Mouse (Mus musculus) intestine, embryonic 16.5 days (tissue): ENCODE measurements around the gene Ero1lb. TPM values are rescaled to one million over a fixed set of nuclear protein-coding genes. Genes with fewer than 3 reads are reported as not detected.
A peak's percentile ranks its signal among the peaks of the same experiment; 100 is the strongest.

Source experiments
- ATAC-seq: fragments of 200-750 bp; cut with Nextera tagmentation; 2 replicates; pipeline ENCODE4 v1.8.0; 2017; ENCODE audit warnings: moderate TSS enrichment, moderate library complexity
- H3K27ac ChIP-seq: fragments of 300-500 bp; sonication (generic); 2 replicates; pipeline ENCODE4 v1.5.1; 2014; ENCODE audit warnings: mild to moderate bottlenecking, low read length
- H3K27me3 ChIP-seq: fragments of 300-500 bp; sonication (generic); replicated peaks from 2 replicates; pipeline ENCODE4 v1.6.1; 2014; ENCODE audit warnings: low read length, control low read depth, mixed read lengths; ENCODE audit not compliant: control insufficient read depth, insufficient read depth
- H3K36me3 ChIP-seq: fragments of 300-500 bp; sonication (generic); 2 replicates; pipeline ENCODE4 v1.6.1; 2014; ENCODE audit warnings: low read length, control low read depth; ENCODE audit not compliant: control insufficient read depth, insufficient read depth
- H3K4me1 ChIP-seq: fragments of 300-500 bp; sonication (generic); 2 replicates; pipeline ENCODE4 v1.6.1; 2014; ENCODE audit warnings: low read length, control low read depth, mixed read lengths; ENCODE audit not compliant: control insufficient read depth, insufficient read depth
- H3K4me2 ChIP-seq: fragments of 300-500 bp; sonication (generic); 2 replicates; pipeline ENCODE4 v1.6.1; 2014; ENCODE audit warnings: low read depth, low read length, control low read depth
- H3K4me3 ChIP-seq: fragments of 300-500 bp; sonication (generic); 2 replicates; pipeline ENCODE4 v1.5.1; 2014; ENCODE audit warnings: mild to moderate bottlenecking, low read length
- H3K9ac ChIP-seq: fragments of 300-500 bp; sonication (generic); 2 replicates; pipeline ENCODE4 v1.6.1; 2014; ENCODE audit warnings: low read depth, low read length
- H3K9me3 ChIP-seq: fragments of 300-500 bp; sonication (generic); 2 replicates; pipeline ENCODE4 v1.6.1; 2016; ENCODE audit warnings: low read length, control low read depth; ENCODE audit not compliant: control insufficient read depth
- WGBS: fragments of 180-500 bp; shearing (Covaris S2); extraction: QIAGEN DNeasy Blood & Tissue Kit; methylation state at CpG from one replicate; pipeline ENCODE4 v1.1.7; 2014; 5-methylcytosine and 5-hydroxymethylcytosine counted together
- polyA plus RNA-seq: library from polyadenylated mRNA; unstranded; fragments of >200 nt; fragmentation: Nextera tagmentation; extraction: Ambion mirVana; gene quantifications from 2 replicates; pipeline ENCODE4 v1.2.1, GENCODE M21; 2015

Gene Ero1lb
- polyA plus RNA-seq, 1 experiment from 2014 or later, result 8.0 TPM

DNA sequence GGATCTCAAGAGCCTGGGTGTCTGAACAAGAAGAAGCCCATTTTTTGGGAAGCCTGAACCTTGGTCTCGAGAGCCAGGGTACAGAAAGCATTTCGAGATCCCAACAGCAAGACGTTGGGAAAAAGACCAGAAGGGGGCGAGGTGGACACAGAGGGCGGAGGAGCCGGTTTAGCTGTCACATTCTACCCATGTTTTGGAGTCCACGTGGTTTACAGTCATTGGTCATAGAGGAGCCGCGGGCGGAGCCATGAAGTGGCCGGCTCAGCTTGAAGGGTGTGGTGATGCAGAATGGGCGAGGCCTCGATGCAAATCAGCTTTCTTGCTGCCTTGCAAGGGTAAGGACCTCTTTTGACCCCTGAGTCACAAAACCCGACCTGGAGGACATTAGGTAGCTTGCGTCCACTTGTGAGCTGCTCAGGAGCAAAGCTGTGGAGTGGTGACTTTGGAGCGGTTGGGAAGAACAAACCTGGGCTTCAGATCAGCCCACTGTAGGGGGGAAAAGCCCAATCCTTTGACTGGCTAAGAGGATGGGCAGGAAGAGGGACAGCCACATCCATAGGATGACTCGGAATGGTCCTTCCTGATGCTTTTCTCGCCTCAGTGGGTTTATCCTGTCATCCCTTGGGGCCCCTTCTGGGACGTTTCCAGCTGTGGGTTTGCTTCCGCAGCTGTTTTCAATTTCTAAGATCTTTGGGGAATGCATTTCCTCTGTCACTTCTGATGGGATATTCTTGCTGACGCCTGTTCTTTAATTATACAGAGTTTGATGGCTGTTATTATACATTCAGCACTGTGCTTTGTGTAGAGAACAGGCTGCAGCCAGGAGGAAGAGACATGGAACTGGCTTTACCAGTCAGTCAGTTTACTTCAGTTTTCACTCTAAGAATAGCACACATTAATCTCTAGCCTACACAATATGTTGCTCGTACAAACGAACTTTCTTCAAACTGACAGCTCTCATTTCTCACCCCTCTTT lies 23.4 kb upstream of the Ero1lb start:
- Histone ChIP-seq H3K27me3 (0 out of 2 replicates have a peak, but pooled peaks cover 4% of the 10 kb centered on the region), H3K9me3 (no peaks in the 10 kb centered on the region), H3K4me1 (peaks cover 11% of the 10 kb centered on the region), H3K36me3 (no peaks in the 10 kb centered on the region), H3K4me2 (peak overlapping the region; percentile 55), H3K27ac (peak overlapping the region; percentile 3; the same call in 1 of the 2 replicates), H3K4me3 (peak overlapping the region; percentile 19; the same call in 1 of the 2 replicates), H3K9ac (no peak overlapping the region)
- ATAC-seq, result peak; percentile 78
- WGBS, result 6% methylated on average over 23 of the region's 23 CpGs

DNA sequence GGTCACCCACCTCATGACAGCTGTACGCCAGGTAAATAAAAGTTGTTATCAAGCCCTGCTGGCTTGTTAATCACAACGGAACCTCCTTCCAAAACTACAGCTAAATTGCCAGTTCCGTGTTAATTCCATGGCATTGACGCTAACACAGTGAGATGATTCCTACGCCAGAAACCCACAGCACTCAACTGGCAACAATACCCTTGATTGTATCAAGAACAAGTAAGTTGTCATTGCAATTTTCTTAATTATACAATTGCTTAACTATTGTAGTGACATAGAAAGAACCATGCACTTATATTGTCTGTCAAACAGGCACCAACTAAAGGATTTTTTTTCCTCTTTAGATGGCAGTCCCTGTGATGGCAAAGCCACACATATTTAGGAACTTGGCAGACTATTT lies 22.4 kb upstream of the Ero1lb start:
- Histone ChIP-seq H3K36me3 (no peaks in the 10 kb centered on the region), H3K27me3 (0 out of 2 replicates have a peak, but pooled peaks cover 4% of the 10 kb centered on the region), H3K27ac (no peak overlapping the region), H3K9me3 (no peaks in the 10 kb centered on the region), H3K4me1 (peaks cover 11% of the 10 kb centered on the region), H3K4me2 (no peak overlapping the region), H3K9ac (no peak overlapping the region), H3K4me3 (no peak overlapping the region)
- 50% methylated on average over 5 of the region's 5 CpGs for WGBS
- ATAC-seq, result no peak

DNA sequence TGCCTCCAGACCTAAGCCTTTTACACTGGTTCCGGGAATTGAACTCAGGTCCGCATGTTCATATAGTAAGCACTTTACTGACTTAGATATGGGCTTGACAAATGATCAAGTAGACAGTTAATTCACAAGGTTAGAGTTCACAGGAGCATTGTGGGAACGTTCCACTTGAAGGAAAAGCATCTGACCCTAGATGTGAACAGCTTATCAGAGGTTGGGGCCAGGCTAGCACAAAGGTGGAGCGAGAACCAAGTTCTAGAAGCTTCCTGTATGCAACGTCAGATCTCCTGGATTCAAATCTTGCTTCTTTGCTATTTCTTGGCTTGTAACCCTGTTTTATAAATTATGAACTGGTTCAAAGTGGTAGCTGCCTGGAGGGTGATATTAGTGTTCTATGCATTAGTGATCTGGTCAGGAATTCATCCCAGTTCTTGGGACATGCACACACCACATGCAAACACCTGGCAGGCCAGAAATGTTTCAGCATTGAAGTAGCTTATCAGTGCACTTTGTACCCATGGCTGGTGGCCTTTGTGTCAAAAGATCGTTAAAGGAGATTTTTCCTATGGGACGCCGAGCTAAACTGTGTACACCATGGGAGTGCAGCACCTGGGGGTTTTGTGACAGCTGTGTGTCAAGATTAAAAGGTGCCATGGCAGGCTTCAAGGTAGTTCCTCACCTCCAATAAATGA lies 21.6 kb upstream of the Ero1lb start:
- H3K36me3 ChIP-seq, result no peaks in the 10 kb centered on the region
- ATAC-seq, result peak; percentile 90
- WGBS, result 65% methylated on average over 8 of the region's 8 CpGs
- no peak overlapping the region for H3K4me2 ChIP-seq
- H3K9me3 ChIP-seq, result no peaks in the 10 kb centered on the region
- peaks cover 11% of the 10 kb centered on the region for H3K4me1 ChIP-seq
- H3K4me3 ChIP-seq, result no peak overlapping the region
- H3K27me3 ChIP-seq, result 0 out of 2 replicates have a peak, but pooled peaks cover 4% of the 10 kb centered on the region
- peak overlapping the region; percentile 51 for H3K27ac ChIP-seq
- no peak overlapping the region for H3K9ac ChIP-seq

DNA sequence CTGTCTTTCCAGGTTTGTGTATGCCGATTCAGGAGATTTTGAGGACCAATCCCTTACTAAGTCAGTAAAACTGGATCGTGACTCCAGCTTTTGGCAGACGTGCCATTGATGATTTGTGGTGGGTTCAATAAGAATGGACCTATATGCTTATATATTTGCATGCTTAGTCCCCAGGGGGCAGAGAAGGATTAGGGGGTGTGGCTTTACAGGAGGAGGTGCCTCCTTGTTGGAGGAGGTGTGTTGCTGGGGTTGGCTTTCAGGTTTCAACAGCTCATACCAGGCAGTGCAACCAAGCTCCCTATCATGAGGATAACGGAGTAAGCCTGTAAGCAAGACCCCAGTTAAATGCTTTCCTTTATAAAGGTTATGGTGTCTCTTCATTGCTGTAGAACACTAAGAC lies 11.5 kb upstream of the Ero1lb start:
- no peak for ATAC-seq
- WGBS, result 60% methylated on average over 4 of the region's 4 CpGs
- H3K4me3 ChIP-seq, result no peak overlapping the region
- no peaks in the 10 kb centered on the region for H3K27me3 ChIP-seq
- H3K4me1 ChIP-seq, result no peaks in the 10 kb centered on the region
- H3K9ac ChIP-seq, result no peak overlapping the region
- no peak overlapping the region for H3K4me2 ChIP-seq
- no peaks in the 10 kb centered on the region for H3K9me3 ChIP-seq
- H3K36me3 ChIP-seq, result no peaks in the 10 kb centered on the region
- no peak overlapping the region for H3K27ac ChIP-seq

DNA sequence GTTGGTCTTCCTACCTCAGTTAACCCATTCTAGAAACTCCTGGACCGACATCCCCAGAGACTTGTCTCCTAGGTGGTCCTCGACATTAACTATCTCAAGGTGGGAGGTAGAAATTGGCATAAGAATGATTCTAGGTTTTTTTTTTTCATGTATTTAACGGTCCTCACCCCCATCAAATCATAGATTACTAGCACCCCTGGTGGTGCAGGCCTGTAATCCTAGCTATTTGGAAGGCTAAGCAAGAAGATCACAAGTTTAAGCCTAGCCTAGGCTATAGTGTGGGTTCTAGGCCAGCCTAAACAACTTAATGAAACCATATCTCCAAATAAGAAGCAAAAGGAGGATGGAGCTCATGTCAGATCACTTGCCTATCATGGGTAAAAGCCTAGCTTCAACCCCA lies 6.6 kb upstream of the Ero1lb start:
- WGBS, result 62% methylated on average over 3 of the region's 3 CpGs
- Histone ChIP-seq H3K9me3 (no peaks in the 10 kb centered on the region), H3K4me3 (no peak overlapping the region), H3K27me3 (no peaks in the 10 kb centered on the region), H3K36me3 (no peaks in the 10 kb centered on the region), H3K4me2 (no peak overlapping the region), H3K27ac (no peak overlapping the region), H3K9ac (no peak overlapping the region), H3K4me1 (no peaks in the 10 kb centered on the region)
- no peak for ATAC-seq

DNA sequence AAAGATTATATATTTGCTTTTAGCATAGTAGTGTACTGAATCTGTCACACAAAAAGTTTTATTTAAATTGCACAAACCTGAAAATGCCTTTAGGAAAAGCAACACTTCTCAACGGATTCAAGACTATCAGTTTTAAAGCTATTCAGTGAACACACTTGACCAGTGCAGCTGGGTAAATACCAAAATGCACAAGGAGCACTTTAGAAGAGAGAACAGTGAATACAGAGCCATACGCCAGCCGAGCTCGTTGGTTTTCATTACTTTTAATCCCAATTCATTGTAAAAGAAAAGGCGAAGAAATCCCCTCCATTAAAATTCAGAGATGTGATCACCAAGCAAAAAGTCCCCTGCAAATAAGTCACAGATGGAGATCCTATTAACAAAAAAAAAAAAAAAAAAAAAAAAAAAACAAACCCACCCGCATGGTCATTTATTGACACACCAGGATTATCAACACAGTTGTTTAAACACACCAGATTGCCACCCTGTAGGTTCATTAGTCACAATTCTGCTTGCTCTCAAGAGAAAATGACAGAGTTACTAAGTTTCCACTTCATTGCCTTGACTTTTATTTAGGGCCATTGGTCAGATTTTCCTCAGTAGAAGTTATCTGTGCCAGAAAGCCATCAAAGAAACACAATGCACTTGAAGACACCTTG lies 6.1 kb upstream of the Ero1lb start:
- H3K9ac ChIP-seq, result no peak overlapping the region
- no peak overlapping the region for H3K4me2 ChIP-seq
- no peaks in the 10 kb centered on the region for H3K27me3 ChIP-seq
- H3K27ac ChIP-seq, result no peak overlapping the region
- 51% methylated on average over 6 of the region's 6 CpGs for WGBS
- no peak for ATAC-seq
- H3K36me3 ChIP-seq, result no peaks in the 10 kb centered on the region
- no peaks in the 10 kb centered on the region for H3K9me3 ChIP-seq
- no peaks in the 10 kb centered on the region for H3K4me1 ChIP-seq
- H3K4me3 ChIP-seq, result no peak overlapping the region

DNA sequence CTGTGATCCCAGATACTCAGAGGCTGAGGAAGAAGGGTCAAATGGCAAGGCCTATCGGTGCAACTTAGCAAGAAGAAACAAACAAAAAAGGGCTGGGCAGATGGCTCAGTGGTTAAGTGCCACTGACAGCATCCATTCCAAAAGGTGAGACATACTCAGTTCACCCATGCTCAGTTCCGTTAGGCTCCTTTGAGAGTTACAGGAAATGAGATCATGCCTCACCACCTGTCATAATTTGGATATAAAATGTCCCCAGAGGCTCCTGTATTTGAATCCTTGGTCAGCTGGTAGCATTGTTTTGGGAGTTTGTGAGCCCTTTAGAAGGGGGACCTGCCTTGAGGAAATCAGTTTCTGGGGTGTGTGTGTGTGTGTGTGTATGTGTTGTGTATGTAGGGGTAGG lies 3.9 kb upstream of the Ero1lb start:
- no peak overlapping the region for H3K4me2 ChIP-seq
- ATAC-seq, result no peak
- peaks cover 5% of the 10 kb centered on the region; the same call in 1 of the 2 replicates for H3K4me1 ChIP-seq
- H3K4me3 ChIP-seq, result no peak overlapping the region
- H3K36me3 ChIP-seq, result no peaks in the 10 kb centered on the region
- no peaks in the 10 kb centered on the region for H3K9me3 ChIP-seq
- no peak overlapping the region for H3K9ac ChIP-seq
- no peaks in the 10 kb centered on the region for H3K27me3 ChIP-seq
- WGBS, result 73% methylated on average over 2 of the region's 2 CpGs
- H3K27ac ChIP-seq, result no peak overlapping the region

DNA sequence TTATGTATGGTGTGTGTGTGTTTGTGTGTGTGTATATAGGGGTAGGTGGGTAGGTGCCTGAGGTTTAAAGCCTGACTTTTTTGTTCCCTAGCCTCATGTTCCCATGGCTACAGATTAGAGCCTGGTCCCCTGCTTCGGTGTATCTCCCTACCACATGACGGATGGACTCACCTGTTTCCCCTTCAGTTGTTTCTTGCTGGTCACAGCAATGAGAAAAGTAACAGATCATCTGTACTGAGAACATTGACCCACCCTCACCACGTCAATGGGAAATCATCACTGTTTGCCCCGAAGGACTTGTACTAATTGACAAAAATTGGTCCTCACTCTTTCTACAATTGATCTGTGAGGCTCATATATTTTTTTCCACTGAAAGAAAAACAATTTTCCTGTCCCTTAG lies 3.4 kb upstream of the Ero1lb start:
- Histone ChIP-seq H3K27ac (no peak overlapping the region), H3K27me3 (no peaks in the 10 kb centered on the region), H3K4me2 (no peak overlapping the region), H3K4me1 (peaks cover 5% of the 10 kb centered on the region; the same call in 1 of the 2 replicates), H3K9me3 (no peaks in the 10 kb centered on the region), H3K4me3 (no peak overlapping the region), H3K36me3 (no peaks in the 10 kb centered on the region), H3K9ac (no peak overlapping the region)
- 83% methylated on average over 4 of the region's 4 CpGs for WGBS
- ATAC-seq, result no peak

DNA sequence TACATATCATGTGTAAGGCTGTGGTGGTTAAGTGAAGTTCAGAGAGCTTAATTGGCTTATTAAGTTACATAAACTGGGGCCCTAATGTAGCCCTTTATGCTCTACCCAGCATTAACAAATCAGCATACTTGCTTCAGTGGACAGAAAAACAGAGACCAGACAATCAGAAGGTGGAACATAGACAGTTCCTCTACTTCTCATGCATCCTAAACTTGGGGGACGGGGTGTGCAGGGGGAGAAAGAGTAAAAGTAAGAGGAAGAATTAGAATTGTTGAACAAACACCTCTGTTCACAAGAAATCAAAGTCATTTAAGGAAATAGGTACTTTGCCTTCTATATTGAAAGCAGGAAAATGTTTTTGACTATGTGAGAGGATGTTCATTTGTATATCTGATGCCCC lies 2.3 kb downstream of the Ero1lb start:
- 83% methylated on average over 1 of the region's 1 CpGs for WGBS
- Histone ChIP-seq H3K36me3 (no peaks in the 10 kb centered on the region), H3K9ac (no peak overlapping the region), H3K27ac (no peak overlapping the region), H3K9me3 (no peaks in the 10 kb centered on the region), H3K27me3 (no peaks in the 10 kb centered on the region), H3K4me2 (no peak overlapping the region), H3K4me3 (no peak overlapping the region), H3K4me1 (peaks cover 5% of the 10 kb centered on the region; the same call in 1 of the 2 replicates)
- no peak for ATAC-seq
